Comparison of ENCODE assay signal across 8 mouse cellular contexts in the genomic region with DNA sequence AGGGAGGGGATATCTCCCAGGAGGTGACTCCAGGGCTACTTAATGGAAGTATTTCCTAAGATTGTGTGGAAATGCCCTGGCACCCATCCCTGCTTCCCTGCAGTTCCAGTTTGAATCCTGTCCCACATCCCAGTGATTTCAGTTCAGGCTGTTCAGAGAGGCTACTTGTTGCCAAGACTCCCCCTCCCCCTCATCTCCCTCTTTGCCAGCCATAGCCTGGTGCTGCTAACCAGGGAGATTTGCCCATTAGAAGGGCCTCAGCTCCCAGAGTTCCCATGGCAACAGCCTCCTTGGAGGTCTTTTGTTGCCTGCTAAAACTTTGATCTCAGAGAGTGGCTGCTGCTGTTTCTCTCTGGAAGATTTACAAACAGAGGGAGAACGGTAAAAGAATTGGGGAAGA. TPM values are rescaled to one million over a fixed set of nuclear protein-coding genes. Genes with fewer than 3 reads are reported as not detected.
DNase-seq lines count a peak whose midpoint lies in the region; ATAC-seq and TF ChIP-seq lines count a peak whose summit lies in the region.

No protein-coding gene starts in this region.

- no peaks in the 10 kb centered on the region for H3K27me3 ChIP-seq in forebrain, embryonic 11.5 days (ENCODE audit: control insufficient read depth, insufficient read depth, low read length)
- H3K27me3 ChIP-seq in midbrain, postnatal 0 days (ENCODE audit: insufficient read depth, low read length), result no peaks in the 10 kb centered on the region

- H3K4me3 ChIP-seq in forebrain, embryonic 11.5 days (ENCODE audit: low read depth, low read length), result no peak overlapping the region
- H3K4me3 ChIP-seq in midbrain, postnatal 0 days (ENCODE audit: low read depth, low read length), result no peak overlapping the region

- whole genome bisulfite sequencing in forebrain, embryonic 11.5 days, result 5% methylated on average over 1 of the region's 1 CpGs
- WGBS in midbrain, postnatal 0 days, result 0% methylated on average over 1 of the region's 1 CpGs

- peak overlapping the region; percentile 38 for H3K4me2 ChIP-seq in forebrain, embryonic 11.5 days (ENCODE audit: low read depth, low read length, severe bottlenecking)
- H3K4me2 ChIP-seq in midbrain, postnatal 0 days (ENCODE audit: low read depth, low read length, poor library complexity, severe bottlenecking), result peak overlapping the region; percentile 7; the same call in 1 of the 2 replicates

- DNase-seq in adrenal gland, postnatal 36 days, result peak; percentile 8 to 52
- DNase-seq in adrenal gland, adult 8-10 months, result no peak
- peak; percentile 85 for DNase-seq in brain, adult 2 months (ENCODE audit: low read depth, low spot score)
- DNase-seq in forebrain, embryonic 11.5 days (ENCODE audit: low spot score), result peak; percentile 88
- DNase-seq in layer of hippocampus, adult 9-11 months, result peak; percentile 85
- DNase-seq in midbrain, postnatal 0 days (ENCODE audit: low spot score), result peak; percentile 95
- no peak for DNase-seq in spleen, adult 12 weeks (ENCODE audit: low spot score)

- no peaks in the 10 kb centered on the region for H3K36me3 ChIP-seq in forebrain, embryonic 11.5 days (ENCODE audit: control insufficient read depth, insufficient read depth, low read length)
- H3K36me3 ChIP-seq in midbrain, postnatal 0 days (ENCODE audit: insufficient read depth, low read length), result no peaks in the 10 kb centered on the region

- peak overlapping the region; percentile 54 for H3K9ac ChIP-seq in forebrain, embryonic 11.5 days (ENCODE audit: low read length)
- no peak overlapping the region for H3K9ac ChIP-seq in midbrain, postnatal 0 days (replicated peaks; ENCODE audit: low read length, poor library complexity, severe bottlenecking)

- peak; percentile 82 for ATAC-seq in forebrain, embryonic 11.5 days (replicated peaks; ENCODE audit: low FRiP score)
- peak; percentile 81 for ATAC-seq in midbrain, postnatal 0 days (ENCODE audit: low FRiP score)
- no peak for ATAC-seq in CD4-positive, CD25-positive, alpha-beta regulatory T cell, adult 4 months

- H3K4me1 ChIP-seq in forebrain, embryonic 11.5 days (replicated peaks; ENCODE audit: control insufficient read depth, insufficient read depth, low read length), result peaks cover 44% of the 10 kb centered on the region
- peaks cover 58% of the 10 kb centered on the region for H3K4me1 ChIP-seq in midbrain, postnatal 0 days (ENCODE audit: insufficient read depth, low read length)

- H3K9me3 ChIP-seq in forebrain, embryonic 11.5 days (ENCODE audit: control insufficient read depth, low read length), result no peaks in the 10 kb centered on the region
- H3K9me3 ChIP-seq in midbrain, postnatal 0 days (ENCODE audit: low read length), result no peaks in the 10 kb centered on the region

- no peak for TF ChIP-seq CTCF in midbrain, postnatal 0 days (IDR thresholded peaks at IDR 0.05)

- peak overlapping the region; percentile 97 for H3K27ac ChIP-seq in forebrain, embryonic 11.5 days (ENCODE audit: low read depth, low read length)
- peak overlapping the region; percentile 68 for H3K27ac ChIP-seq in midbrain, postnatal 0 days (ENCODE audit: low read depth, low read length)

RNA-seq across cellular contexts. Expression of gene Ildr2, which starts 26.6 kb away (rescaled TPM):
- 1 to 10 TPM; 4.1 to 8.0 TPM for total RNA-seq in adrenal gland, postnatal 36 days (2021)
- total RNA-seq in adrenal gland, adult 8-10 months (2022), result 10 to 100 TPM in 2 of 4 experiments, 1 to 10 TPM in 2; 4.0 to 16.9 (median 10.1) TPM
- polyA plus RNA-seq in forebrain, embryonic 11.5 days (2014; fragmentation: Nextera tagmentation; extraction: Ambion mirVana), result 10.8 and 10.9 TPM in 2 replicates
- 31.3 and 36.5 TPM in 2 replicates for total RNA-seq in midbrain, postnatal 0 days (2014; rRNA removed)
- polyA plus RNA-seq in midbrain, postnatal 0 days (2015; fragmentation: Nextera tagmentation; extraction: Ambion mirVana), result 5.7 and 7.1 TPM in 2 replicates
- polyA plus RNA-seq in CD4-positive, CD25-positive, alpha-beta regulatory T cell, adult 4 months (2017; shearing (Covaris generic)), result not detected

RNA-seq across cellular contexts. Expression of gene Mael, which starts 42.0 kb away (rescaled TPM):
- total RNA-seq in adrenal gland, postnatal 36 days (2021), result not detected
- not detected for total RNA-seq in adrenal gland, adult 8-10 months (2022)
- polyA plus RNA-seq in forebrain, embryonic 11.5 days (2014; fragmentation: Nextera tagmentation; extraction: Ambion mirVana), result not detected in 2 replicates
- total RNA-seq in midbrain, postnatal 0 days (2014; rRNA removed), result 0.22 and 1.2 TPM in 2 replicates
- 0.25 and 0.48 TPM in 2 replicates for polyA plus RNA-seq in midbrain, postnatal 0 days (2015; fragmentation: Nextera tagmentation; extraction: Ambion mirVana)
- not detected for polyA plus RNA-seq in CD4-positive, CD25-positive, alpha-beta regulatory T cell, adult 4 months (2017; shearing (Covaris generic))

Comparison
In these comparisons a context has a peak if more than half of its experiments do, and no peak if none do; other contexts are left out.
1. DNase-seq: peak in adrenal gland, postnatal 36 days (2 of 2), brain, adult 2 months (single experiment), forebrain, embryonic 11.5 days (single experiment), layer of hippocampus, adult 9-11 months (single experiment) and midbrain, postnatal 0 days (single experiment); none in adrenal gland, adult 8-10 months (single experiment) and spleen, adult 12 weeks (single experiment).